Mouse (Mus musculus) C2C12 (cell line): ENCODE data around the gene Gemin5.

Source experiments
- CTCF ChIP-seq: IDR thresholded peaks from one replicate; pipeline ENCODE4 v1.5.1; 2011; ENCODE audit not compliant: control insufficient read depth, insufficient read depth, insufficient read length
- MAX ChIP-seq: IDR thresholded peaks from one replicate; pipeline ENCODE4 v1.6.1; 2011; ENCODE audit warnings: mild to moderate bottlenecking, control low read depth
- MYOD1 ChIP-seq: IDR thresholded peaks from one replicate; pipeline ENCODE4 v1.6.1; 2011; ENCODE audit warnings: low read depth; ENCODE audit not compliant: control insufficient read depth, insufficient read length

DNA sequence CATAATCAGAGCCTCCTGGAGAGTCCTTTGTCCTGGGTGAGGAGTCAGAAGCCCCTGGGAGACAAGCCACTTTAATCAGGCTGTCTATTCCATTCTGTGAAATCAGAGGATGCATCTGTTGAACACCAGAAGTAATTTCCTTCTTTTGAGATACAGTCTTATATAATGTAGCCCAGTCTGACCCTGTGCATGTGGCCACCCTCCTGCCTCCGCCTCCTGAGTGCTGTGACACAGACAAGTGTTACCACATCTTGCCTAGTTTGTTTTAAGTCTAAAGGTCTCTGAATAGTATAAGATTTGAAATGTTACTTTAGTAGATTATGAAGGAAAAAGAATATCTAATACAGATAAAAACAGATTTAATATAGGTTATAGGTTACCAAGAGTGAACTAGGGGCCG, 68.3 kb downstream of the Gemin5 start:
- TF ChIP-seq MAX (no peak), CTCF (no peak), MYOD1 (no peak)
